Mouse (Mus musculus) limb, embryonic 15.5 days (tissue): ENCODE results near the gene Fezf2. TPM values are rescaled to one million over a fixed set of nuclear protein-coding genes. Genes with fewer than 3 reads are reported as not detected.

Experiments used
- ATAC-seq: fragments of 200-750 bp; cut with Nextera tagmentation; 2 replicates; pipeline ENCODE4 v1.8.0; 2017; ENCODE audit warnings: low read depth, moderate TSS enrichment; ENCODE audit not compliant: insufficient number of reproducible peaks, low FRiP score, low TSS enrichment
- H3K27ac ChIP-seq: fragments of 300-500 bp; sonication (generic); 2 replicates; pipeline ENCODE4 v1.5.1; 2015; ENCODE audit warnings: moderate library complexity, mild to moderate bottlenecking, inconsistent platforms
- H3K27me3 ChIP-seq: fragments of 300-500 bp; sonication (generic); 2 replicates; pipeline ENCODE4 v1.6.1; 2015; ENCODE audit warnings: inconsistent platforms
- H3K36me3 ChIP-seq: fragments of 300-500 bp; sonication (generic); 2 replicates; pipeline ENCODE4 v1.6.1; 2015; ENCODE audit warnings: inconsistent platforms
- H3K4me1 ChIP-seq: fragments of 300-500 bp; sonication (generic); 2 replicates; pipeline ENCODE4 v1.6.1; 2015; ENCODE audit warnings: inconsistent platforms
- H3K4me2 ChIP-seq: fragments of 300-500 bp; sonication (generic); 2 replicates; pipeline ENCODE4 v1.6.1; 2015; ENCODE audit warnings: mild to moderate bottlenecking, inconsistent platforms
- H3K4me3 ChIP-seq: fragments of 300-500 bp; sonication (generic); 2 replicates; pipeline ENCODE4 v1.5.1; 2015; ENCODE audit warnings: mild to moderate bottlenecking, inconsistent platforms
- H3K9ac ChIP-seq: fragments of 300-500 bp; sonication (generic); 2 replicates; pipeline ENCODE4 v1.6.1; 2015; ENCODE audit warnings: inconsistent platforms
- H3K9me3 ChIP-seq: fragments of 300-500 bp; sonication (generic); 2 replicates; pipeline ENCODE4 v1.6.1; 2016; ENCODE audit warnings: inconsistent platforms
- WGBS: fragments of 180-500 bp; shearing (Covaris S2); methylation state at CpG from one replicate; pipeline ENCODE4 v1.1.7; 2015; 5-methylcytosine and 5-hydroxymethylcytosine counted together
- polyA plus RNA-seq: library from polyadenylated mRNA; unstranded; fragments of >200 nt; fragmentation: Nextera tagmentation; extraction: Ambion mirVana; gene quantifications from 2 replicates; pipeline ENCODE4 v1.2.1, GENCODE M21; 2015

Gene Fezf2
- not detected in 2 replicates for polyA plus RNA-seq

- H3K4me3 ChIP-seq, result peak within 1 kb of the TSS; percentile 31; the same call in 1 of the 2 replicates
- no peak within 1 kb of the TSS for H3K27ac ChIP-seq
- ATAC-seq, result no peak
- no peaks in the 10 kb centered on the region for H3K9me3 ChIP-seq
- H3K9ac ChIP-seq, result no peak within 1 kb of the TSS
- 6% methylated on average over 2 of the region's 2 CpGs for WGBS
- H3K27me3 ChIP-seq, result peaks cover 96% of the 10 kb centered on the region
- H3K4me1 ChIP-seq, result peaks cover 28% of the 10 kb centered on the region
- H3K36me3 ChIP-seq, result no peaks in the 10 kb centered on the region
- H3K4me2 ChIP-seq, result 0 out of 2 replicates have a peak within 1 kb of the TSS, but pooled peaks have one; percentile 42
Measured at GRCm38 (mm10) chr14:12348089-12348488, at the start of gene Fezf2. Fezf2 (minus strand) TSS chr14:12348189.

DNA sequence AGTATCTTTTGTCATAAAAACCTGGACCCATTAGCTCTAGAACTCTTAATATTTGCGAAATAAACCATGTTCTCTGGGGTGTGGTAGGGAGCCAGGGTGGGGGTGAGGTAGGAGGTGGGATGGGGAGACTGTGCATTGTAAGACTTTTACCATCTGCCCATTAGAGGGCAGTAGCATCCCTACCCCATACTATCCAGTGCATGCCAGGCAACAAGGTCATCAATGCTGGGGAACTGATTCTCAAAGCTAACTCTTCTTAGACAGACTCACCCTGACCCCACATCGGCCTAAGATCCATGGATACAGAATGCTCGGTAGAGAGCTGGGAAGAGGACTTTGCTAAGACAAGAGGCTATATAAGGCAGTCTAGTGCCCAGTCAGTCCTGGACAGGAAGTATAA, 49.6 kb upstream of the Fezf2 start:
- Histone ChIP-seq H3K4me1 (peaks cover 3% of the 10 kb centered on the region; the same call in 1 of the 2 replicates), H3K9ac (no peak overlapping the region), H3K27ac (no peak overlapping the region), H3K9me3 (no peaks in the 10 kb centered on the region), H3K27me3 (no peaks in the 10 kb centered on the region), H3K4me3 (no peak overlapping the region), H3K4me2 (no peak overlapping the region), H3K36me3 (no peaks in the 10 kb centered on the region)
- 82% methylated on average over 3 of the region's 3 CpGs for WGBS
- ATAC-seq, result no peak

GRCm38 (mm10) chr14:12394318-12394717, 46.3 kb upstream of the Fezf2 start:
- peaks cover 4% of the 10 kb centered on the region; the same call in 1 of the 2 replicates for H3K4me1 ChIP-seq
- no peak overlapping the region for H3K4me2 ChIP-seq
- H3K27ac ChIP-seq, result no peak overlapping the region
- no peak overlapping the region for H3K9ac ChIP-seq
- ATAC-seq, result no peak
- no peak overlapping the region for H3K4me3 ChIP-seq
- no peaks in the 10 kb centered on the region for H3K36me3 ChIP-seq
- WGBS, result 69% methylated on average over 2 of the region's 2 CpGs
- H3K27me3 ChIP-seq, result no peaks in the 10 kb centered on the region
- H3K9me3 ChIP-seq, result no peaks in the 10 kb centered on the region

DNA sequence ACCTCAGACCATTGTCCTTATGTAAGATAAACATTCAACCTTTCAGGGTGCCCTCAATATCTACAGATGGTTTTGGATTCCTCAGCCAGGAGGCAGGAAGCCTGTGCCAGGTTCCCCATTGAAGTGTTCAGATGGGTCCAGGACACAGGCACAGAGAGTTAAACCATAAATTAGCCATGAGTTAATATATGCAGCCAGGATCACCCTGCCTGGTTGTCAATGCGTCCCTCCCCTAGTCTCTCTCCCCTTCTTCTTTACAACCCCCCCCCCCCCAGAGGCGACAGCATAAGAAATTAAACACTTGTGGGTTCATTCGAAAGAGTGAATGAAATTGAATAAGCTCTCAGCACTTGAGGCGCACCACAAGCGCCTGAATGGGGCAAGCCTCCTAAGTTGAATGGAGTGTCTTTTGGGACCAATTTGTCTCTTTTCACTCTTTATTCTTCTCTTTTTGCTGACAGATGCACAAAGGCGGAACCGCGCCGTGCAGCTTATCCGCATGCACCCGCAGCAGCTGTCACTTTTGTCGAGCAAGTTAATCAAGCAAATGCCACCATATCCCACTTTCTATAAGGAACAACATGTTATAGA, 45.4 kb upstream of the Fezf2 start:
- ATAC-seq, result no peak
- Histone ChIP-seq H3K4me2 (no peak overlapping the region), H3K9me3 (no peaks in the 10 kb centered on the region)

DNA sequence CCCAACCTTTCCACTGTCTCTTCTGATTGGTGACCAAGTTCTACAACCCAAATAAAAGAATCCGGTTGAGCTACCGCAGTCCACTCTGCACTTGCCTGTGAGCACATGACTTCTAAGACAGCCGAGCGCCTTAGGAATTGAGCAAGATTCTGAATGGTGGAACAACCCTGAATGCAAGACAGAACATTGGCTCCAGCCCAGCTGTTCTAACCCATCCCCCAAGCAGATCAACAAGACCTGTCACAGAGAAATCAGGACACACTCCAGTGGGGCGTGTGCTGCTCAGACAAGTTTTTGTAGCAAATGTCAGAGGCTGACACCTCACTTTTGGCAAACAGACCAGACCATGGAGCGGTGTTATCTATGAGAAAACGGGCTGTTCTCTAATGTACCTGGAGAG, 43.2 kb upstream of the Fezf2 start:
- 71% methylated on average over 7 of the region's 7 CpGs for WGBS
- 0 out of 2 replicates have a peak, but pooled peaks cover 3% of the 10 kb centered on the region for H3K27me3 ChIP-seq
- ATAC-seq, result no peak

More for the DNA sequence above, 45.4 kb upstream of the Fezf2 start:
- Histone ChIP-seq H3K9ac (no peak overlapping the region), H3K36me3 (no peaks in the 10 kb centered on the region), H3K4me3 (no peak overlapping the region), H3K27me3 (no peaks in the 10 kb centered on the region), H3K27ac (no peak overlapping the region), H3K4me1 (peaks cover 4% of the 10 kb centered on the region; the same call in 1 of the 2 replicates)
- 52% methylated on average over 12 of the region's 12 CpGs for WGBS

DNA sequence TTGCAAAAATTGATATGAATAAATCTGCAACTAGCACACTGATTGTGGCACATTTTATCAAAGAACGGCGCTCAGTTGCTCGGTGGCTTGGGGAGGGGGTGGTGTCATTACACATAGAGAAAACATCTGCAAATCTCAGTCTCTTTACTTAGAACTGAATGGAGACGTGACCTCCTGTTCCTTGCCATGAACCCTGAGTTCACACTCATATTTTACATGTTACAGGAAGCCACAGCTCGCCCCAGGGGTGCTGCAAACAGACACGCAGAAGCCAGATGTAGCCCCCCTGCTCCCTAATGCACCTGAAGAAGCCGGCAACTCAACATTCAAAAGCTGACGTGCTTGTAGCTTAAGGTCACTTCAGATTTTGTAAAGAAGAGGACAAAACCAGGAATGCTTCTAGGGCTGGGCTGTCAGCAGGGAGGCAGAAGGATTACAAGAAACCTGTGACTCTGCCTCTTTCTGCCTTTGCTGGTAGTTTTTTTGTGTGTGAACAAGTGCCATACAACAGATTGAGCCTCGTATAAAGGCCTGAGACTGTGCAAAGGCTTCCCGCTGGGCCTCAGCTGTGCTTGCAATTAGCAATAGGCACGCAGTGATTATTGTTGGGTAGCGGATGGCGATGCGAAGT, 40.9 kb upstream of the Fezf2 start:
- ATAC-seq, result no peak
- 22% methylated on average over 14 of the region's 14 CpGs for WGBS
- H3K27ac ChIP-seq, result no peak overlapping the region
- H3K4me2 ChIP-seq, result no peak overlapping the region
- no peaks in the 10 kb centered on the region for H3K36me3 ChIP-seq
- H3K4me1 ChIP-seq, result peaks cover 4% of the 10 kb centered on the region; the same call in 1 of the 2 replicates
- no peak overlapping the region for H3K9ac ChIP-seq
- no peak overlapping the region for H3K4me3 ChIP-seq
- H3K9me3 ChIP-seq, result no peaks in the 10 kb centered on the region
- H3K27me3 ChIP-seq, result 0 out of 2 replicates have a peak, but pooled peaks cover 3% of the 10 kb centered on the region

More for the DNA sequence above, 43.2 kb upstream of the Fezf2 start:
- no peaks in the 10 kb centered on the region for H3K9me3 ChIP-seq
- H3K36me3 ChIP-seq, result no peaks in the 10 kb centered on the region
- peaks cover 4% of the 10 kb centered on the region; the same call in 1 of the 2 replicates for H3K4me1 ChIP-seq
- H3K4me3 ChIP-seq, result no peak overlapping the region
- no peak overlapping the region for H3K4me2 ChIP-seq
- no peak overlapping the region for H3K27ac ChIP-seq
- no peak overlapping the region for H3K9ac ChIP-seq

GRCm38 (mm10) chr14:12388192-12388795, 40.3 kb upstream of the Fezf2 start:
- no peak overlapping the region for H3K27ac ChIP-seq
- ATAC-seq, result no peak

GRCm38 (mm10) chr14:12387176-12387575, 39.2 kb upstream of the Fezf2 start:
- H3K4me1 ChIP-seq, result no peaks in the 10 kb centered on the region

More at GRCm38 (mm10) chr14:12388192-12388795, 40.3 kb upstream of the Fezf2 start:
- no peaks in the 10 kb centered on the region for H3K36me3 ChIP-seq
- 31% methylated on average over 4 of the region's 4 CpGs for WGBS
- H3K9me3 ChIP-seq, result no peaks in the 10 kb centered on the region
- H3K4me1 ChIP-seq, result peaks cover 4% of the 10 kb centered on the region; the same call in 1 of the 2 replicates
- H3K4me2 ChIP-seq, result no peak overlapping the region
- H3K9ac ChIP-seq, result no peak overlapping the region
- H3K27me3 ChIP-seq, result 0 out of 2 replicates have a peak, but pooled peaks cover 3% of the 10 kb centered on the region
- no peak overlapping the region for H3K4me3 ChIP-seq

DNA sequence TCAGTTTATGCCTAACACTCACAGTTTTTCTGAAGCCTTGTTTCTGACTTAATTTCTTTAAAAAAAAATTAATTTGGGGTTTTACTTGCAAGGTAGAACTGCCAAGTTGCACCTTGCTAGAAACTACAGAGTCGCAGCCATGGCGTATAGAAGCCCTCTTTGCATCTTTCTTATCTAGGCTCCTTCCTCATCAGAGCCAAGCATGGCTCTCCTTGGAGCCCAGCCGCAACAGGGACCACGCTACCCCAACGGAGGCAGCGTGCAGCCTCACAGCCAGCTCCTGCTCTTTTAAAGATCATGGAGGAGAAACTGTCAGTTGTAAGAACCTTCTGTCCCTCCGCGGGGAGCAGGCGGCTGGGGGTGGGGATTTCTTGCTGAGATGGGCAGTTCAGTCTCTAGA, 29.9 kb upstream of the Fezf2 start:
- no peaks in the 10 kb centered on the region for H3K36me3 ChIP-seq
- ATAC-seq, result no peak
- no peaks in the 10 kb centered on the region for H3K27me3 ChIP-seq
- no peak overlapping the region for H3K27ac ChIP-seq
- H3K4me2 ChIP-seq, result no peak overlapping the region
- WGBS, result 31% methylated on average over 9 of the region's 9 CpGs
- no peak overlapping the region for H3K4me3 ChIP-seq
- no peak overlapping the region for H3K9ac ChIP-seq
- H3K4me1 ChIP-seq, result no peaks in the 10 kb centered on the region
- no peaks in the 10 kb centered on the region for H3K9me3 ChIP-seq

More at GRCm38 (mm10) chr14:12387176-12387575, 39.2 kb upstream of the Fezf2 start:
- H3K27ac ChIP-seq, result no peak overlapping the region
- 0 out of 2 replicates have a peak, but pooled peaks cover 3% of the 10 kb centered on the region for H3K27me3 ChIP-seq
- no peak overlapping the region for H3K4me2 ChIP-seq
- WGBS, result 68% methylated on average over 6 of the region's 6 CpGs
- no peak overlapping the region for H3K9ac ChIP-seq
- no peaks in the 10 kb centered on the region for H3K9me3 ChIP-seq
- no peak for ATAC-seq
- no peaks in the 10 kb centered on the region for H3K36me3 ChIP-seq
- no peak overlapping the region for H3K4me3 ChIP-seq

DNA sequence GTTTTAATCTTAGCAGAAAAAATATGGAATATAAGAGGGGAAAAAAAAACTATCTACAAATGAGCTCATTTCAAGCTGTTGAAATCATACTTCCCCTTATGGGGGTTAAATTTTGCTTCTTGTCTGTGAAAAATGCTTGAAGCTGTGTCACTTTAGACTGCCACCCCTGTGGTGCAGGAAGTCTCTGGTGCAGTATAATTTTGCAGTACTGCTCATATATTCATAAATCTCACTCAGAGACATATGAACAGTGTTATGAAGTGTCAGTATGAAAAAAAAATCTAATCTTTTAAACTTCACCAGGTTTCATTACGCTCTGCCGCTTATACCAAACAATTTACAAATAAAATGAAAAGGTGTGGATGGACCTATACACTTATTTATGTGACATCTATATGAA, 29.3 kb upstream of the Fezf2 start:
- Histone ChIP-seq H3K4me2 (no peak overlapping the region), H3K4me1 (no peaks in the 10 kb centered on the region), H3K9me3 (no peaks in the 10 kb centered on the region), H3K4me3 (no peak overlapping the region), H3K36me3 (no peaks in the 10 kb centered on the region), H3K27me3 (no peaks in the 10 kb centered on the region), H3K27ac (no peak overlapping the region), H3K9ac (no peak overlapping the region)
- no peak for ATAC-seq
- 82% methylated on average over 2 of the region's 2 CpGs for WGBS

- Histone ChIP-seq H3K4me2 (no peak overlapping the region), H3K4me3 (no peak overlapping the region), H3K36me3 (no peaks in the 10 kb centered on the region), H3K27ac (no peak overlapping the region), H3K4me1 (no peaks in the 10 kb centered on the region), H3K9ac (no peak overlapping the region), H3K27me3 (no peaks in the 10 kb centered on the region), H3K9me3 (no peaks in the 10 kb centered on the region)
- no peak for ATAC-seq
- WGBS, result 57% methylated on average over 2 of the region's 2 CpGs
Measured at GRCm38 (mm10) chr14:12375451-12375850, 27.5 kb upstream of the Fezf2 start.
